Mouse (Mus musculus) spleen, postnatal 0 days (tissue): ENCODE results near the gene Acbd5. TPM values are rescaled to one million over a fixed set of nuclear protein-coding genes. Genes with fewer than 3 reads are reported as not detected.

Source experiments
- polyA plus RNA-seq: library from polyadenylated mRNA; unstranded; fragments of >200 nt; fragmentation: Nextera tagmentation; extraction: Ambion mirVana; gene quantifications from 2 replicates; pipeline ENCODE4 v1.2.1, GENCODE M21; 2015

The Acbd5 gene
- polyA plus RNA-seq, result 13.6 and 15.5 TPM in 2 replicates

GRCm38 (mm10) chr2:23067552-23068369, at the start of gene Acbd5:
Gene Acbd5 (plus strand): TSS chr2:23068167.

GRCm38 (mm10) chr2:23040001-23040646, 27.8 kb upstream of the Acbd5 start, which contains the start of gene Abi1:
Gene Abi1 (minus strand): TSS chr2:23040241.

GRCm38 (mm10) chr2:23155777-23156607, 88.0 kb downstream of the Acbd5 start, which contains the start of the genes Mastl and Yme1l1:
Gene Mastl (minus strand): TSS chr2:23156024.
Gene Yme1l1 (plus strand): TSS chr2:23156369.

Other genes starting within 250 kb of the Acbd5 start
- 15.5 and 17.6 TPM in 2 replicates for gene Pdss1, start 172.6 kb upstream of the Acbd5 start, polyA plus RNA-seq
- 25.0 and 30.6 TPM in 2 replicates for gene Abi1, start 27.9 kb upstream of the Acbd5 start, polyA plus RNA-seq
- gene Mastl, start 87.9 kb downstream of the Acbd5 start, polyA plus RNA-seq, result 5.8 and 7.2 TPM in 2 replicates
- 35.4 and 37.3 TPM in 2 replicates for gene Yme1l1, start 88.2 kb downstream of the Acbd5 start, polyA plus RNA-seq
- not detected in 2 replicates for gene 4931423N10Rik, start 139.3 kb downstream of the Acbd5 start, polyA plus RNA-seq